Mouse (Mus musculus) spleen, adult 2 months (tissue): Measurements from ENCODE around the gene Sf3a2. TPM values are rescaled to one million over a fixed set of nuclear protein-coding genes. Genes with fewer than 3 reads are reported as not detected.
"Not testable (repeated sequence)": the region's sequence is repeated elsewhere in the genome, so short reads cannot be mapped to it uniquely, and the experiment has no call there.

Experiments
- DNase-seq, 2 experiments: peaks; one replicate each; pipeline versions ENCODE4 v3.0.0 to v3.0.0-alpha.2; 2012 to 2021; ENCODE audit warnings: low spot score in 2 of 2, low read depth in 1 of 2
- H3K27ac ChIP-seq: fragments of 200-500 bp; 2 replicates; pipeline ENCODE4 v1.5.1; 2012; ENCODE audit warnings: low read length, inconsistent platforms; ENCODE audit not compliant: insufficient read depth
- H3K27me3 ChIP-seq: fragments of 200-500 bp; 2 replicates; pipeline ENCODE4 v1.6.1; 2012; ENCODE audit warnings: mild to moderate bottlenecking, moderate library complexity, low read length, inconsistent platforms; ENCODE audit not compliant: control insufficient read depth, insufficient read depth
- H3K36me3 ChIP-seq: fragments of 200-500 bp; 2 replicates; pipeline ENCODE4 v1.6.1; 2012; ENCODE audit warnings: mild to moderate bottlenecking, low read length, inconsistent platforms; ENCODE audit not compliant: control insufficient read depth, insufficient read depth
- H3K4me1 ChIP-seq: fragments of 200-500 bp; 2 replicates; pipeline ENCODE4 v1.6.1; 2011; ENCODE audit warnings: inconsistent platforms; ENCODE audit not compliant: control insufficient read depth, insufficient read depth, insufficient read length
- H3K4me3 ChIP-seq: fragments of 200-500 bp; 2 replicates; pipeline ENCODE4 v1.5.1; 2011; ENCODE audit warnings: mild to moderate bottlenecking, inconsistent platforms; ENCODE audit not compliant: insufficient read depth, insufficient read length; ENCODE audit errors: extremely low read depth
- CTCF ChIP-seq: fragments of 200-500 bp; IDR thresholded peaks from 2 replicates; pipeline ENCODE4 v1.5.1; 2011; ENCODE audit warnings: mild to moderate bottlenecking, inconsistent platforms; ENCODE audit not compliant: insufficient read depth, insufficient read length, insufficient replicate concordance; ENCODE audit errors: extremely low read depth
- POLR2A ChIP-seq: fragments of 200-500 bp; IDR thresholded peaks from 2 replicates; pipeline ENCODE4 v1.6.1; 2011; ENCODE audit warnings: low read depth, low read length, inconsistent platforms
- WGBS: fragments of 180-500 bp; shearing (Covaris S2); methylation state at CpG from one replicate; pipeline ENCODE4 v1.1.7; 2018; 5-methylcytosine and 5-hydroxymethylcytosine counted together
- polyA plus RNA-seq: library from polyadenylated mRNA; depleted of rRNA; stranded (reverse); fragments of >200 nt; gene quantifications from 2 replicates; pipeline ENCODE4 v1.2.3, GENCODE M21; 2012

The Sf3a2 gene
- polyA plus RNA-seq, 1 experiment, result 38.7 TPM

DNA sequence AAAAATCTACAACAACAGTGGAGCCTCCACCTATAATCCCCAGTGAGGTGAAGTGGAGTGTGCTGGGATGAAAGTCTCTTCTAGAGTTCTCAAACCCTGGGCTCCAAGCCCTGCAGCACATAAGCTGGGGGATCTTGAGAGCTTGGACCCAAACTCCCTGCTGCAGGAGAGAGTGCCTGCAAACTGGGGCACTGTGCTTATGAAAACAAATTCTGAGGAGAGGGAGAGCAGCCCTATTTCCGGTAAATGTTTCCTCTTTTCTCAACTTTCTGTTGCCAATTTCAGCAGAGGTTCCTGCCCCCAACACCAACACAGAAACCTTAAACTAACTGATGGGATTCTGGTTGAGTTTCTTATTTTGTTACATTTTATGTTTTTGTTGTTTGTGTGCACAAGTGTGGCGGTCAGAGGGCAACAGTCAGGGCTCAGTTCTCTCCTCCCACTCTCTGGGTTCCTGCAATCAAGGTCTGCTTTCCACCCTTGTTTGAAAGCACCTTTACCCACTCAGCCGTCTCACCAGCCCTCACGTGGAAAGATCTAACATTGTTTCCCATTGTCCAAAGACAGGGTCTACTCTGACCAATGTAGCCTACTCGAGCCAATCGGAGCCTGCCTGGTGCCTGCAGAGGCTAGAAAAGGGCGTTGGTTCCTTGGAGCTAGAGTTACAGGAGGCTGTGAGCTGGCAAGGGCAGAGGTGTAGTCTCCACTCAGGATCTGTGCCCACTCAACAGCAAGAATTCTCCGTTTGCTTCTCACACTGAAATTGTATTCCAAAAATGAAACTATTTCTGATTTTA is 26.0 kb downstream of the Sf3a2 start:
- WGBS, result 11% methylated on average over 8 of the region's 8 CpGs
- Histone ChIP-seq H3K4me1 (peaks cover 14% of the 10 kb centered on the region; the same call in 1 of the 2 replicates), H3K27ac (peak overlapping the region; percentile 86), H3K4me3 (peak overlapping the region; percentile 21; the same call in 1 of the 2 replicates), H3K36me3 (0 out of 2 replicates have a peak, but pooled peaks cover 3% of the 10 kb centered on the region), H3K27me3 (no peaks in the 10 kb centered on the region)
- DNase-seq, result no peak
- TF ChIP-seq CTCF (no peak), POLR2A (no peak)

DNA sequence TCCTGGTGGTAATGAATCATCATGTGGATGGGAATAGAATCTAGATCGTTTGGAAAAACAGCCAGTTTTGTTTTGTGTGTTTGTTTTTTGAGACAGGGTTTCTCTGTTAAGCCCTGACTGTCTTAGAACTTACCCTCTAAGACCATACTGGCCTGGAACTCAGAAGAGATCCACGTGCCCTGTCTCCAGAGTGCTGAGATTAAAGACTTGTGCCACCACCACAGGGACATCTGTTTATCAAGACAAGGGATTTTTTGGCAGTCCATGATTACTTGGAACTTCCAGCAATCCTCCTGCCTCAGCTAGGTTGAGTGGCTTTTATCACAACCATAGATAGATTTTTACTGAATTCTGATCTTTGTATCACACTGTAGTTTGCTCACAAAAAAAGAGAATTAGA is 26.8 kb downstream of the Sf3a2 start:
- Histone ChIP-seq H3K36me3 (peaks cover 11% of the 10 kb centered on the region), H3K4me1 (peaks cover 14% of the 10 kb centered on the region; the same call in 1 of the 2 replicates), H3K4me3 (no peak overlapping the region), H3K27ac (peak overlapping the region; percentile 86), H3K27me3 (no peaks in the 10 kb centered on the region)
- 35% methylated on average over 2 of the region's 2 CpGs for WGBS
- no peak for DNase-seq
- TF ChIP-seq CTCF (no peak), POLR2A (no peak)

DNA sequence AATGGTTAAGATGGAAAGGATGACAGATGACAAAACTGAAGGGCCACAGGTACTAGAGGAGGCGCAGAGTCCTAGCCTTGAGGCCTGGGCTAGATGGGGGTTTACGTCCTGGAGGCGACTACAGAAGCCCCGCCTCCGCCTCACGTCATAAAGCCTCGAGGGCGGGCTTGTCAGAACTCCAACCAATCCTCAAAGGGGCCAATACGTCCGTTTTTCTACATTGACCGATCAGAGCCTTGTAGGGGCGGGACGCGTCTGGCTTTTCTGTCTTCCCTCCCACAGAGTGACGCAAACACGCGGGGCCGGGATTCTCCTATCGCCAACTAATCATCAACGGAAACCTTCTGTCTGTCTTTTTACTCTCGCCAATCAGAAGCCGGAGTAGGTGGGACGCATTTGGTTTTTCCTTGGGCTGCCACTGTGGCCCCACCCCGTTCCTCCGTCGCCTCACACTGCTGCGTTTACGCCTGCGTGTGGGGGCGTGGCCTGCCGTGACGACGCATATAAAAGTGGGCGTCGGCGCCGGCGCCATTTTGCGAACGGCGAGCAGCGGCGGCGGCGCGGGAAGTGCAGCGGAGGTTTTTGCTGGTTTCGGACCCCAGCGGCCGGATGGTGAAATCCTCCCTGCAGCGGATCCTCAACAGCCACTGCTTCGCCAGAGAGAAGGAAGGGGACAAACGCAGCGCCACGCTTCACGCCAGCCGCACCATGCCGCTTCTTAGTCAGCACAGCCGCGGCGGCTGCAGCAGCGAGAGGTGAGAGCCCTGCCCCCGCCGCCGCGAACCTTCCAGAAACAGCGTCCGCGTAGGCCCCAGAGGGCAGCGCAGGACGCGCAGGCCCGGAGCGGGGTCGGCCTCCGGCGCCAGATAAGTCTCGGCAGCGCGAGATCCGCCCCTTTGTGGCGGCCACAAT is 28.4 kb downstream of the Sf3a2 start, which contains the start of gene Oaz1:
TSS of gene Oaz1 (plus strand) at position 506 of the 912 bp plus-strand sequence.
- no peaks in the 10 kb centered on the region for H3K27me3 ChIP-seq
- WGBS, result under 1% methylated on average over 74 of the region's 82 CpGs
- DNase-seq, result peak; percentile 98 to 100
- H3K36me3 ChIP-seq, result peaks cover 15% of the 10 kb centered on the region
- peak within 1 kb of the TSS; percentile 91 for H3K27ac ChIP-seq
- peak; percentile 71 for TF ChIP-seq POLR2A
- no peak for TF ChIP-seq CTCF
- H3K4me1 ChIP-seq, result peaks cover 14% of the 10 kb centered on the region; the same call in 1 of the 2 replicates
- peak within 1 kb of the TSS; percentile 91 for H3K4me3 ChIP-seq

DNA sequence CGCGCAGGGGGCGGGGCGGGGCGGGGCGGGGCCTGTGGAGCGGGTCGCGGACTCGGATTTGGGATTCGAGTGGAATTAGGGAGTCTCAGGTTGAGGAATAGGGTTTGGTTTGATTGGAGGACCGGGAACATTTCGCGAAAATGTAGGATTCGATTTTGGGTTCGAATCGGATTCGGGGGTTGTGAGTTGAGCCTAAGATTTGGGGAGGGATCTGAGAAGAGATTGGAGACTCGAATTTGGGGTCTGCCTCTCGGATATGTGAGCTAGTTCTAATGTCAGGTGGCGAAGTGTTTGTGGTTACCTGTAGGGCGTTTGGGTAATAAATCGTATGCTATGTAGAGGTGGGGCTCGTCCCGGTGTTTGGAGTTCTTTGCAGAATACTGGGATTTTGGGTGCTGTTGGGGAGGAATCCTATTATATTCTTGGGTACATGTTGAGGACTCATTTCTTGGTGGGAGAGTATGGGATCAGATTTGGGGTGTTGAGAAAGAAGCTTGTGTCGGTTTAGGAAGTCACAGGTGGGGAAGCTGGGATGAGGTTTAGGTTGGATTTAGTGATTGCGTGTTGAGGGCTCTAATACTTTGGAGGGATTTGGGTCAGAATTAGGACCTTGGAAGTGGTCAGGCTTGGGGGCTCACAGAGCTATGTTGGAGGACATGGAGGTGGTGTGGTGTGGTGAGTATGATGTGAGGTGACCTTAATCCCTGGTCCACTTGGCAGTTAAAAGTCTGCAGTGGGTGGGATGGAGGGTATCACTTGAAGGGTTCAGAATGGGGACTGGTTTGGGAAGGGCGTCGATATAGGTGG is 29.3 kb downstream of the Sf3a2 start:
- TF ChIP-seq POLR2A (no peak), CTCF (no peak)
- Histone ChIP-seq H3K4me3 (peak overlapping the region; percentile 91), H3K27me3 (no peaks in the 10 kb centered on the region), H3K4me1 (peaks cover 14% of the 10 kb centered on the region; the same call in 1 of the 2 replicates), H3K36me3 (peaks cover 15% of the 10 kb centered on the region), H3K27ac (no peak overlapping the region; the same call in 1 of the 2 replicates)
- DNase-seq, result no peak
- WGBS, result 3% methylated on average over 29 of the region's 29 CpGs

DNA sequence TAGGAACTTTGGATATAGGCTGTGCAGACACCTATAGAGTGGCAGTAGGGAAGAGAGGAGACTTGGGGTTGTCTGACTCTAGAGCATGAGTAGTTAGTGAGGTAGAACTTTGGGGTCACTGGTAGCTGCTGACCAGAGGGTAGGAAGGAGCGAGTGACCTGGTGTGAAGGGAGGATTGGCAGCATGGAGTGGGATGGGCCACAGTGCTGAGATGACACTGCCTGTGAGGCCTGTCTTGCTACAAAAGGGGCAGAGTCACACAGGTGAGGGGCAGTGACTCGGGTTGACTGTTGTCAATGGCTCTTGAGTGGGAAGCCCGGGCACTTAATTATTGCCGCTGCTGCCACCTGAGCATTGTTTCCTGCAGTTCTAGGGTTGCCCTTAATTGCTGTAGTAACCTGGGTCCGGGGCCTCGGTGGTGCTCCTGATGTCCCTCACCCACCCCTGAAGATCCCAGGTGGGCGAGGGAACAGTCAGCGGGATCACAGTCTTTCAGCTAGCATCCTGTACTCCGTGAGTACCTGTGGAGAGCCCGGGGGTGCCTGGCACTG is 29.9 kb downstream of the Sf3a2 start:
- no peaks in the 10 kb centered on the region for H3K27me3 ChIP-seq
- H3K27ac ChIP-seq, result no peak overlapping the region
- 56% methylated on average over 10 of the region's 10 CpGs for WGBS
- DNase-seq, result no peak
- H3K36me3 ChIP-seq, result peaks cover 15% of the 10 kb centered on the region
- H3K4me1 ChIP-seq, result peaks cover 14% of the 10 kb centered on the region; the same call in 1 of the 2 replicates
- TF ChIP-seq POLR2A (no peak), CTCF (no peak)
- H3K4me3 ChIP-seq, result peak overlapping the region; percentile 91; the same call in 1 of the 2 replicates

DNA sequence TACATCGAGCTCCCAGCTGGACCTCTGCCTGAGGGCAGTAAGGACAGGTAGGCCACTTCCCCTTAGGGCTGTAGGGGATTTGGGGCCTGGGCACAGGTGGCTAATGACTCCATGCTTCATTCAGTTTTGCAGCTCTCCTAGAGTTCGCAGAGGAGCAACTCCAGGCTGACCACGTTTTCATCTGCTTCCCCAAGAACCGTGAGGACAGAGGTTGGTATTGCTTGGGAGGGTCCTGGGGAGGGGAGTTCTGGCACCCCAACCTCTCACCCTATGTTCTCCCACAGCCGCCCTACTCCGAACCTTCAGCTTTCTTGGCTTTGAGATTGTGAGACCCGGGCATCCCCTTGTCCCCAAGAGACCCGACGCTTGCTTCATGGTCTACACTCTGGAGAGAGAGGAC is 30.6 kb downstream of the Sf3a2 start:
- H3K27me3 ChIP-seq, DNase-seq, H3K27ac ChIP-seq, H3K4me3 ChIP-seq: not testable (repeated sequence)
- WGBS, result 77% methylated on average over 8 of the region's 9 CpGs
- H3K4me1 ChIP-seq, result peaks cover 13% of the 10 kb centered on the region; the same call in 1 of the 2 replicates
- peaks cover 15% of the 10 kb centered on the region for H3K36me3 ChIP-seq
